Mouse (Mus musculus) A20 (cell line): ENCODE results near the gene Maml3.
A peak's percentile ranks its signal among the peaks of the same experiment; 100 is the strongest.

Experiments
- DNase-seq: peaks from one replicate; pipeline ENCODE4 v3.0.0-alpha.2; 2011; ENCODE audit warnings: low read depth, low spot score

Gene Maml3

GRCm38 (mm10) chr3:51668607-51669006 lies 436.3 kb downstream of the Maml3 start:
- DNase-seq, result peak; percentile 23

- DNase-seq, result peak; percentile 64
Measured at GRCm38 (mm10) chr3:51662557-51662956, 442.3 kb downstream of the Maml3 start.

- DNase-seq, result no peak
Measured at GRCm38 (mm10) chr3:51661880-51662550, 442.9 kb downstream of the Maml3 start.

- no peak for DNase-seq
Measured at GRCm38 (mm10) chr3:51661376-51661775, 443.5 kb downstream of the Maml3 start.

DNA sequence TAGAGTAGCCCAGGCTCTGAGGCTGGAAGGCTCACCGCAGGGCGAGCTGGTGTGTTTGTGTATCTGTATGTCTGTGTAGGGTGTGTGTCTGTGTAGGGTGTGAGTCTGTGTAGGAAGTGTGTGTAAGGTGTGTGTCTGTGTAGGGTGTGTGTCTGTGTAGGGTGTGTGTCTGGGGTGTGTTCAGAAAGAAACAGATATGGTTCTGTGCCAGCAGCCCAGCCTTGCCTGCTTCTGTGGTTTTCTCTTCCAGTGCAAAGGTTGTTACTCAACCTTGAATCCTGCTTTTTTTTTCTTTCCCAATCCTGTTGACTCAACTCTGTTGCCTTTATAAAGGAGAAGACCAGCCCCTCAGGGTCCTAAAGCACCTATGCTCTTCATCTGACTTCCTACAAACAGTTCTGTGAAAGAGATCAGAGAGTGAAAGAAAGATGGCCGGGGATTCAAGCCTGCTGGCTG lies 444.0 kb downstream of the Maml3 start:
- DNase-seq, result no peak

- no peak for DNase-seq
Measured at GRCm38 (mm10) chr3:51660060-51660459, 444.8 kb downstream of the Maml3 start, which contains the start of gene Mgst2. Gene Mgst2, plus strand, starts transcription at chr3:51660360.

DNA sequence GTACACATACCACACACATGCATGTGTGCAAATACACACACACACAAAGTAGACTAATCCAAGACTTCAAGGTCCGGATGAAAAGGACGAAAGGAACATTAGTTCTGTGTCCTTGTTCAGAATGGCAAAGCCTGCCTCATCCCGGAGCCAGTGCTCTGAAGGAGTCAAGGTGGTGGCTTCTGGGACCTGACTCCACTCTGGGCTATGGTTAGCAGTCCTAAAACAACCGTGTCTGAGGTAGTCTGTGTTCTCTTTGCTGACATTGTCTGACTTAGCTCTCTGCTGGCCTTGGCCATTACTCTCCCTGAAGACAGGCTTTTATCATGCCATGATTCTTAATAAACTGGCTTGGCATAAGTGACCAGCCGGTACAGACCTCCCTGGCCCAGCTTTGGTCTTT lies 445.5 kb downstream of the Maml3 start:
- DNase-seq, result no peak

DNA sequence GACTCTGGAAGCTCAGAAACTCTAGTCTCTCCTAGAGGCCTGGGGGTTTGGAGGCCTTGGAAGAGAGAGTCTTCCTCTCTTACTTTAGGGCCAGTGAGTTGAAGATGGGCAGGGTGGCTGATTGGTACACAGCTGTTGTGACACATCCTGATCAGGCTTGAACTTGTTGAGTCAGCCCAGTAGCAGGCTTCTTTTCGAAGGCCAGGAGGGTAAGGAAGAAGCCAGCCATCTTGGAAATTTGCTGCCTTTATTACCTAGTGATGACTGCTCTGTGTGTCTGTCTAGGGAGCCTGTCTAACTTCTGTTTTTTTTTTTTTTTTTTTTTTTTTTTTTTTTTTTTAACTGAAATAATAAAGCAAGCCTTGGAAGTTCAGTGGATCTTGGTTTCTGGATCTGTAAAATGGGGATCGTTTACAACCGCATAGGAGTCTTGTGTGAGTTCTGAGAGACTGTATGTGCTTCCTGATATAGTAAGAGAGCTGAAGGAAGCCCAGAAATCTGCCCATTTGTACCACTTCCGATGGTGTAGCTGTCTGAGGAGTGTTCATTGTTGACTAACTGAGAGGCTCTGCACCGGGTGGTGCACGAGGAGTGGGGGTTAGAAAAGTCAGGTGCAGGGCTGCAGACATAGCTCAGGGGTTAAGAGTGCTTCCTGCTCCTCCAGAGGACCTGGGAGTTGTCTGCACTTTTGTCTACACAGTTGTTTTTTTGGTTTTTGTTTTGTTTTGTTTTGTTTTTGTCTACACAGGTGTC lies 450.4 kb downstream of the Maml3 start:
- peak; percentile 71 for DNase-seq

DNA sequence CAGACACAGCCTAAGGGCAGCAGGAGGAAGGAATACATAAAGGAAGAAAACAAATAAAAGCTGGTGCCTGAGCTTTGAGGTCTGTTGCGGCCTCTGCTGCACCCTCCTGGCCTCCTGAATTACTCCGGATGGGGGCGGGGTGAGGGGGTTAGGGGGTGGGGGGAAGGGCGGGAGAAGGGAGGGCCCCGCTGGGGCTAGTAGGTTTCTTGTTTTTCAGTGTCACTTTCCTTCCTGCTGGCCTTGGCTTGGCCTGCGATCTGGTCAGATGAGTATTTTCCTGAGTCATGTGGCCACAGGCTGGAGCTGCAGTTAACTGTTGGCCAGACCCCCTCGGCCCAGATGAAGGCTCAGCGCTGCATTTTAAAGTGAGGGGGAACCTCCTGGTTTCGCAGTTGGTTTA lies 452.2 kb downstream of the Maml3 start:
- DNase-seq, result peak; percentile 80

DNA sequence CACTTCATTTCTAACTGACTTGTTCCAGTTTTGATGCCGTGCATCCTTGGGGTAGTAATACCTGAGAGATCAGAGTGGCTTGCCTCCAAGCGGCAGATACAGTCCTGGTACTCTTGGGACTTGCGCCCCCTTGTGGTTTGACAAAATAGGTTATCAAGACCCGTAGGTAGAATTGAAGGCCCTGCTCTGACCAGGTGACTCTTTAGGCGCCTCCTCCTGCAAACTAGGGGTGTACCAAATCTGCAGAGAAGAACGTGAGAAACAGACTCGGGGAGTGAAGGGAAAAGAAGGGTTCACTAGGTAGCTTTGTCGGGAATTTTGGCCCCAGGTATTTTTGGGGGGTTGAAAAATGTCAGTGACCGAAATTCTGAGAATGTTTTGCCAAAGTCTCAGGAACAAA lies 452.6 kb downstream of the Maml3 start:
- DNase-seq, result peak; percentile 91

DNA sequence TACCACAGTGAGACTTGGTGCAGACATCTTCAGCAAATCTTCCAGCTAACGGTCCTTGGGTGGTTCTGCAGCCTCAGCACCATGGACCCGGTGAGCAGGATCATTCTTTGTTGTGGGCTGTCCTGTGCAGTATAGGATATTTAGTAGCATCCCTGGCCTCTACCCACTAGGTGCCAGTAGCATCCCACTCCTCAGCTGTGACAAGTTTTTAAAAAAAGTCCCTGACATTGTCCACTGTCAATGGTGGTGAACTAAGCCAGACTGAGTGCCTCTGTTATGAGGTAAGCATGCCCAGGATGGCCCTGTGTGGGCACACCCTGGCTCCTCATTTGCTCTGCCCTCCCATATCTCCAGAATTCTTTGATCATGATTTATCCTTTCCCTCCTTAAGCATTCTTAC lies 453.7 kb downstream of the Maml3 start:
- no peak for DNase-seq

- no peak for DNase-seq
Measured at GRCm38 (mm10) chr3:51649986-51650385, 454.9 kb downstream of the Maml3 start.

DNA sequence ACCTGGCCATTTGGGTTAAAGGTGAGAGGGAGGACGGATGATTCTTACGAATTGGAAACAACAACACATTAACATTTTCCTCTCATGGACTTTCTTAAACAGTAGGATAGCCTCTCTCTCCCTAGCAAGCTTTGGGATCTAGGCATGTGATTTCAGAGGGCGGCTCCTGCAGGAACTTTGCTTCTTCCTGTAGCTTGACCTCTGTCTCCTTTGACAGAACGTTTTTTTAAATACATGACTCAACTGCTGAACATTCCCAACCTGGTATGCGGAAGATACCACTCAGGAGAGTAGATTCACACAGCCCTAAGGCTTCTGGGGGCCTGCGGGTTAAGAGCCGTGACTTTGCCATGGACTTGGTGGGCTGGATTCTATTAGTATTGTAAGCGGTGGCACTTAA lies 455.4 kb downstream of the Maml3 start:
- no peak for DNase-seq

DNA sequence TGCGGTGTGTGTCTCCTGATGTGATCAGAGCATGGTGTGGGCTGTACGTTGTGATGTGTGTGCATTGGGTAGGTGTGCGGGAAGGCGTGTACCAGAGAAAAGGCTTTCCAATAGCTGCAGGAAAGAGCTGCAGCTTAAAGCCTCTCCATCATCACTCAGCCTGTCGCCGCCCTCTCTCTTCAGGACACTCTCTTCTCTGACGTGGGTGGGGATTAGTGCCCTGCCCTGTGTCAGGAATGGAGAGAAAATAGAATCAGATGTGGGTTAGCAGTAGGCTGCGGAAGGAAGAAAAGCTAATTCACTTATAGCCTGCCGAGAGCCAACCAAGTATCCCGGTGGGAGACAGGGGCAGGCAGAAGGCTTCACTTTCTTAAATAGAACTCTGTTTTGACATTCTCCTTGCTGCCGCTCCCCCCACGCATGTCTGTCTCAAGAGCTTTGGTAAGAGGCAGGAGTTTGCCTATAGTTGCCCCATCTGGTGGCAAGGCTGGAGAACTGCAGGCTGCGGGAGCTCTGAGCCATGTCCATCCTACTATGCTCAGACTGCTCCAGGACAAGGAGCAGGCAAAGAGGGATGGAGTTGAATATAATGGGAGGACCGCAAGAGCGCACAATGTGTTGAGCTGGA lies 456.7 kb downstream of the Maml3 start:
- peak; percentile 70 for DNase-seq

GRCm38 (mm10) chr3:51647356-51647755 lies 457.5 kb downstream of the Maml3 start:
- DNase-seq, result no peak

DNA sequence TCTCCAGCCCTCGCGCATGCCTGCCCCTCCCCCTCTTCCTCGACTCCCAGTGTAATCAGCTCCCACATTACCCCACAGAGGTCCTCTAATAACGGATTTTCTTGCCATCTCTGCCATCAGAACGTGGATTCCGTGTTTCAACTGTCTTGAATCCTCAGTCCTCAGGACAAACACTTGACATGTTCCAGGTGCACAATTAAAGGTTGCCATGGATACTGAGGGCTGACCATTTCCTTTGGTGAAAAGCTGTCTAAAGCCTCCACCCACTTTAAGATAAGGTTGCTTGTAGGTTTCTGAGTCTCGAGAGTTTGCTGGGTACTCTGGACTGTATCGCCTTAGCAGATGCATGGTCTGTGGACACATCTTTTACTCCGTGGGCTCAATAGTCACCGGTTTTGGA lies 458.6 kb downstream of the Maml3 start:
- DNase-seq, result no peak

DNA sequence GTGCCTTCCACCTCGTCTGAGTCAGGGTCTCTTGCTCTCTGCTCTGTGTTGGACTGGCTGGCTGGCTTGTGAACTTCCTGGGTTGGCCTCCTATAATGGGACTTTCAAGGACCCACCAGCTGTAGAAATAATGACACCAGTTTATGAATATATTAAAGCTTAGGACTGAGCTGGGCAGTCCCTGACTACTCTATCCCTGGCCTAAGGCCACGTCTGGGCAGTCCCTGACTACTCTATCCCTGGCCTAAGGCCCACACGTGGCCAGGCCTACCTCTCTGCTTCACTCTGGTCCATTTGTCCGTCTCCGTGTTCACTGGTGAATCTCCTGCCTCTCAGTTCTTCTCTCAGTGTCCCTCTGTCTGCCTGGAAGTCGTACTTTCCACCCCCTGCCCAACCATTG lies 459.4 kb downstream of the Maml3 start:
- no peak for DNase-seq

DNA sequence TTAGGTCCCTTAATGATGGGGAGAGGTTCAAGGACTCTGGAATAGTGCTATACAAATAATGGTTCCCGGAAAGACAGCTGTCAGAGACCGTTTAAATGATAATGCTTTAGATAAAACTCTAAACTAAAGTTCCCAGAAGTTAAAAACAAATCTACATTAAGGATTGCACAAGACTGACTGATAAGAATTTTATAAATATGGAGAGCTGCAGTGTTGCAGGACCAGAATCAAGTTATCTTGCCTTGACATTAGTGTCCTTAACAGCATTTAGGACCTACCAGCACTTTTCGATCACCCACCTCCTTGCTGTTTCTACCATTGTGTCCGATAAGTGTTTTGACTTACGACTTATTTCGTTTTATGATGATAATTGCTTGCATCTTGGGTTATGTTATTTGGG lies 466.6 kb downstream of the Maml3 start:
- DNase-seq, result no peak

DNA sequence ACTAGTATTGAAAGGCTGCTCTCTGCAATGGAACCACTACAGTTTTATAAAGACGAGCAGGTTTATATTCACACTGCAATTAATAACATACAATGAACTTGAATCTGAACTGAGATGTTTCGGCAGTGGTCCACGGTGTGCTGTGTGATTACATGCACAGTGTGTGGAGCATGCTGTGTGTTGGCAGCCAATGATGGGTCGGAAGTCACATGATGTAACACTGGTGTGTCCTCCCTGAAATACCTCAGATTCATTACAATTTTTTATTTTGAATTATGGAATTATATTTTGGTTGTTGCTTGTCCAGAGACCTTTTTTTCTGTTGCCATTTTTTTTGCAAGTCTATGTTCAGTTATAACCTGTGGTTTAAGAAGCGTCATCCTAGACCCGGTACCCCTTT lies 467.6 kb downstream of the Maml3 start:
- no peak for DNase-seq

DNA sequence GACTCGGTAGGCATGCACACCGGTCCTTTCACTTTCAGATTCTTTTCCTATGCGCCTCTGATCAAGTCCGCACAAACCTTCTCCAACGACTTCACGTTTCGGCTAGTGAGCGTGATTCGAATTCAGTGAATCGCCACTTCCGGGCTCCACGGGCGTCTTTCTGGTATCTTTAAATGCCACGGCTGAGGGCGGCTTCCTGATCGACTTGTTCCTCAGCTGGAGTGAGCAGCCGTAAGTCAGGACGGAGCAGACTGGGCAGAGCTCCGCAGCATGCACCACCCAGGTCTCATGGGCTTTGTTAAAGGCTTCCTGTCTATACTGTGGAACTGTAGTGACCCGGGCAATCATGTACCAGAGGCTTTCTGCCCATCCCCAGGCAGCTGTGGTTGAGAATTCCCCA lies 468.2 kb downstream of the Maml3 start:
- peak; percentile 82 for DNase-seq

- DNase-seq, result peak; percentile 59
Measured at GRCm38 (mm10) chr3:51635960-51636359, 468.9 kb downstream of the Maml3 start.
